Mouse (Mus musculus) kidney, adult 2 months (tissue): ENCODE data around the gene 9130019O22Rik.
A peak's percentile ranks its signal among the peaks of the same experiment; 100 is the strongest.

Experiments used
- CTCF ChIP-seq: fragments of 200-500 bp; conservative IDR thresholded peaks from 2 replicates; pipeline ENCODE4 v1.5.1; 2011; ENCODE audit warnings: low read depth, mild to moderate bottlenecking, control low read depth, low read length, moderate library complexity, mixed read lengths; ENCODE audit not compliant: insufficient read depth, insufficient read length
- POLR2A ChIP-seq: fragments of 200-500 bp; IDR thresholded peaks from one replicate; pipeline ENCODE4 v1.6.1; 2011; ENCODE audit warnings: low read depth, low read length, control low read depth

DNA sequence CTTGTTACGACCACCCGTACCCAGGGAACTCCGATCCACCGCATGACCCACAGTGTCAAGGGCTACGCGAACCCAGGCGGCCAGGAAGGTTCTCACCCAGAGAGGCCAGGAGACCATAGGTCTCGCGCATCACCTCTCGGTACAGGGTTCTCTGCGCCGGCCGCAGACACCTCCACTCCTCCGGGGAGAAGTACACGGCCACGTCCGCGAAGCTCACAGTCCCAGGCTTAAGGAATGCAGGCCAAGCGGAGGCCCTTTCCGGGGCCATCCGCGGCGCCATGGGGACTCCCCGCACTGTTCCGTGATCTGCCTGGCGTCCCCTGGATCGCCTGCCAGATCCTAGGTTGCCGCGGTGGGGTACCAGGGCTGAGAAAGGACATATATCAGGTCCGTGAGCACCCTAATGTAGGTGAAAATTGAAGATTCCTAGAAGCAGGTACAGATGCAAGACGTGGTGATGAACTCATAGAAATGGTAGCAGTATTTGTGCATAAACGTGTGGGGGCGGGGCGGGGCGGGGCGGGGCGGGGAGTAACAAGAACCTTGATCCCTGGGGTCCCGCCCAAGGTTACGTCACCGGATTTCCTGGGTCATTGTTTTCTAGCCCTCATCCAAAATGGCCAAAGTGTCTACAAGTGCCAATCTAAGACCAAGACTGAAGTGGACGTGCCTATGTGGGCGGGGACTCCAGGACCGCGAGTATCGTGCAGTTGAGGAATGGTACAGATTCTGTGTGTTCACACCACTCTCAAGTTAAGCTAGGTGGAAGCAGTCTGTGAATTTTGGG, 6.4 kb upstream of the 9130019O22Rik start, which contains the start of gene E430018J23Rik:
- TF ChIP-seq CTCF (no peak), POLR2A (peak; percentile 35)
